Mouse (Mus musculus) erythroblast, embryonic 14.5 days (primary cell): ENCODE data around the gene Tymp. TPM values are rescaled to one million over a fixed set of nuclear protein-coding genes. Genes with fewer than 3 reads are reported as not detected.

Experiments
- H3K27me3 ChIP-seq: 2 replicates; pipeline ENCODE4 v1.6.1; 2012; ENCODE audit warnings: inconsistent platforms; ENCODE audit not compliant: control insufficient read depth
- H3K36me3 ChIP-seq: 2 replicates; pipeline ENCODE4 v1.6.1; 2012; ENCODE audit warnings: mild to moderate bottlenecking, inconsistent platforms; ENCODE audit not compliant: control insufficient read depth
- H3K4me1 ChIP-seq: 2 replicates; pipeline ENCODE4 v1.6.1; 2012; ENCODE audit warnings: inconsistent platforms; ENCODE audit not compliant: control insufficient read depth
- H3K4me3 ChIP-seq: replicated peaks from 2 replicates; pipeline ENCODE3; 2012; ENCODE audit warnings: moderate library complexity, mild to moderate bottlenecking, inconsistent platforms
- H3K9me3 ChIP-seq: 2 replicates; pipeline ENCODE4 v1.6.1; 2012; ENCODE audit warnings: low read length, inconsistent platforms, mixed read lengths; ENCODE audit not compliant: control insufficient read depth
- GATA1 ChIP-seq: IDR thresholded peaks from 2 replicates; pipeline ENCODE4 v1.6.1; 2012; ENCODE audit warnings: low read length, inconsistent platforms, mixed read lengths
- TAL1 ChIP-seq: IDR thresholded peaks from 3 replicates; pipeline ENCODE4 v1.6.1; 2012; ENCODE audit warnings: low read length, inconsistent platforms, mixed read lengths
- polyA plus RNA-seq: library from polyadenylated mRNA; stranded (reverse); fragments of >175 nt; gene quantifications from 2 replicates; pipeline ENCODE4 v1.2.3, GENCODE M21; 2012

Gene Tymp
- polyA plus RNA-seq, 1 experiment = 0.17 TPM

- no peak for TF ChIP-seq TAL1
- TF ChIP-seq GATA1 = no peak
- H3K27me3 ChIP-seq = no peaks in the 10 kb centered on the region
- no peak overlapping the region for H3K4me3 ChIP-seq
- H3K4me1 ChIP-seq = peaks cover 21% of the 10 kb centered on the region
- peaks cover 50% of the 10 kb centered on the region for H3K36me3 ChIP-seq
- no peaks in the 10 kb centered on the region for H3K9me3 ChIP-seq
Observed at GRCm38 (mm10) chr15:89350447-89350846, 26.4 kb downstream of the Tymp start.

- H3K4me1 ChIP-seq = no peaks in the 10 kb centered on the region
- TF ChIP-seq GATA1 (no peak), TAL1 (no peak)
- no peak overlapping the region for H3K4me3 ChIP-seq
- H3K9me3 ChIP-seq = no peaks in the 10 kb centered on the region
- H3K27me3 ChIP-seq = no peaks in the 10 kb centered on the region; the same call in 1 of the 2 replicates
- H3K36me3 ChIP-seq = no peaks in the 10 kb centered on the region
Observed at GRCm38 (mm10) chr15:89343325-89343724, 33.5 kb downstream of the Tymp start.

GRCm38 (mm10) chr15:89341678-89342077, 35.2 kb downstream of the Tymp start:
- H3K4me3 ChIP-seq = no peak overlapping the region
- no peaks in the 10 kb centered on the region for H3K4me1 ChIP-seq
- H3K27me3 ChIP-seq = no peaks in the 10 kb centered on the region; the same call in 1 of the 2 replicates
- TF ChIP-seq TAL1 (no peak), GATA1 (no peak)
- no peaks in the 10 kb centered on the region for H3K36me3 ChIP-seq
- H3K9me3 ChIP-seq = no peaks in the 10 kb centered on the region

GRCm38 (mm10) chr15:89340136-89340535, 36.7 kb downstream of the Tymp start:
- Histone ChIP-seq H3K36me3 (no peaks in the 10 kb centered on the region), H3K4me3 (no peak overlapping the region), H3K9me3 (no peaks in the 10 kb centered on the region), H3K27me3 (no peaks in the 10 kb centered on the region; the same call in 1 of the 2 replicates), H3K4me1 (no peaks in the 10 kb centered on the region)
- TF ChIP-seq TAL1 = no peak
- TF ChIP-seq GATA1 = no peak

GRCm38 (mm10) chr15:89339696-89340095, 37.1 kb downstream of the Tymp start:
- no peak overlapping the region for H3K4me3 ChIP-seq
- no peaks in the 10 kb centered on the region for H3K36me3 ChIP-seq
- no peaks in the 10 kb centered on the region for H3K9me3 ChIP-seq
- H3K4me1 ChIP-seq = no peaks in the 10 kb centered on the region
- H3K27me3 ChIP-seq = no peaks in the 10 kb centered on the region; the same call in 1 of the 2 replicates
- TF ChIP-seq TAL1 (no peak), GATA1 (no peak)

- no peak overlapping the region for H3K4me3 ChIP-seq
- H3K4me1 ChIP-seq = no peaks in the 10 kb centered on the region
- peaks cover 3% of the 10 kb centered on the region for H3K27me3 ChIP-seq
- TF ChIP-seq TAL1 (no peak), GATA1 (no peak)
- no peaks in the 10 kb centered on the region for H3K36me3 ChIP-seq
- H3K9me3 ChIP-seq = no peaks in the 10 kb centered on the region
Observed at GRCm38 (mm10) chr15:89336422-89336821, 40.4 kb downstream of the Tymp start.

- H3K4me1 ChIP-seq = no peaks in the 10 kb centered on the region
- TF ChIP-seq TAL1 (no peak), GATA1 (no peak)
Observed at GRCm38 (mm10) chr15:89334774-89335537, 41.9 kb downstream of the Tymp start.

GRCm38 (mm10) chr15:89334271-89334670, 42.6 kb downstream of the Tymp start, which contains the start of gene Miox:
Gene Miox, plus strand, starts transcription at chr15:89334398.
- Histone ChIP-seq H3K9me3 (no peaks in the 10 kb centered on the region), H3K4me1 (no peaks in the 10 kb centered on the region), H3K27me3 (peaks cover 3% of the 10 kb centered on the region; the same call in 1 of the 2 replicates), H3K4me3 (no peak within 1 kb of the TSS), H3K36me3 (no peaks in the 10 kb centered on the region)
- TF ChIP-seq GATA1 = no peak
- TF ChIP-seq TAL1 = no peak

More at GRCm38 (mm10) chr15:89334774-89335537, 41.9 kb downstream of the Tymp start:
- Histone ChIP-seq H3K27me3 (peaks cover 3% of the 10 kb centered on the region; the same call in 1 of the 2 replicates), H3K4me3 (no peak overlapping the region), H3K9me3 (no peaks in the 10 kb centered on the region), H3K36me3 (no peaks in the 10 kb centered on the region)

GRCm38 (mm10) chr15:89326441-89326840, 50.4 kb downstream of the Tymp start:
- H3K9me3 ChIP-seq = no peaks in the 10 kb centered on the region
- TF ChIP-seq GATA1 (no peak), TAL1 (no peak)
- H3K36me3 ChIP-seq = no peaks in the 10 kb centered on the region
- no peak overlapping the region for H3K4me3 ChIP-seq
- peaks cover 27% of the 10 kb centered on the region for H3K27me3 ChIP-seq
- peaks cover 14% of the 10 kb centered on the region for H3K4me1 ChIP-seq

- H3K4me1 ChIP-seq = peaks cover 25% of the 10 kb centered on the region
- H3K4me3 ChIP-seq = peak overlapping the region; percentile 63
- peaks cover 29% of the 10 kb centered on the region for H3K27me3 ChIP-seq
- H3K36me3 ChIP-seq = no peaks in the 10 kb centered on the region
- H3K9me3 ChIP-seq = no peaks in the 10 kb centered on the region
- no peak for TF ChIP-seq TAL1
- no peak for TF ChIP-seq GATA1
Observed at GRCm38 (mm10) chr15:89323656-89324055, 53.2 kb downstream of the Tymp start.
